Mouse (Mus musculus) liver, embryonic 14.5 days (tissue): Measurements from ENCODE around the gene Idua. TPM values are rescaled to one million over a fixed set of nuclear protein-coding genes. Genes with fewer than 3 reads are reported as not detected.

Experiments
- ATAC-seq: fragments of 200-750 bp; cut with Nextera tagmentation; 2 replicates; pipeline ENCODE4 v1.8.0; 2017; ENCODE audit warnings: moderate number of reproducible peaks, mild to moderate bottlenecking, moderate library complexity; ENCODE audit not compliant: insufficient read depth
- DNase-seq, 3 experiments: peaks; one replicate each; pipeline ENCODE4 v3.0.0-alpha.2; 2012 to 2013; ENCODE audit warnings: low read depth in 3 of 3, low spot score in 3 of 3
- H3K27ac ChIP-seq: fragments of 300-500 bp; sonication (generic); 2 replicates; pipeline ENCODE4 v1.5.1; 2014; ENCODE audit warnings: moderate library complexity, mild to moderate bottlenecking, control low read depth, inconsistent platforms
- H3K27me3 ChIP-seq: fragments of 300-500 bp; sonication (generic); 2 replicates; pipeline ENCODE4 v1.6.1; 2014; ENCODE audit warnings: mild to moderate bottlenecking, low read length, moderate library complexity; ENCODE audit not compliant: control insufficient read depth, insufficient read depth
- H3K36me3 ChIP-seq: fragments of 300-500 bp; sonication (generic); replicated peaks from 2 replicates; pipeline ENCODE4 v1.6.1; 2014; ENCODE audit warnings: low read depth; ENCODE audit not compliant: control insufficient read depth, insufficient read depth
- H3K4me1 ChIP-seq, 2 experiments: fragments of 200-500 bp in 1 of 2; fragments of 300-500 bp in 1 of 2; sonication (generic) in 1 of 2; replicated peaks; 2 replicates each; pipeline ENCODE4 v1.6.1; 2012 to 2014; ENCODE audit warnings: antibody characterized with exemption in 1 of 2, inconsistent platforms in 1 of 2, low read length in 1 of 2; ENCODE audit not compliant: control insufficient read depth in 2 of 2, insufficient read depth in 2 of 2
- H3K4me2 ChIP-seq: fragments of 300-500 bp; sonication (generic); 2 replicates; pipeline ENCODE4 v1.6.1; 2014; ENCODE audit warnings: low read depth, mild to moderate bottlenecking, control low read depth, moderate library complexity
- H3K4me3 ChIP-seq, 2 experiments: fragments of 200-500 bp in 1 of 2; fragments of 300-500 bp in 1 of 2; sonication (generic) in 1 of 2; 2 replicates each; pipeline ENCODE4 v1.5.1; 2012 to 2014; ENCODE audit warnings: low read depth in 2 of 2, low read length in 2 of 2, mild to moderate bottlenecking in 2 of 2, control low read depth in 1 of 2, inconsistent platforms in 1 of 2, moderate library complexity in 1 of 2; ENCODE audit not compliant: insufficient read depth in 1 of 2
- H3K9ac ChIP-seq: fragments of 300-500 bp; sonication (generic); replicated peaks from 2 replicates; pipeline ENCODE4 v1.6.1; 2014; ENCODE audit warnings: mild to moderate bottlenecking, control low read depth, moderate library complexity
- H3K9me3 ChIP-seq: fragments of 300-500 bp; sonication (generic); 2 replicates; pipeline ENCODE4 v1.6.1; 2016; ENCODE audit warnings: low read length, mixed read lengths; ENCODE audit not compliant: control insufficient read depth
- CTCF ChIP-seq: IDR thresholded peaks from 2 replicates; pipeline ENCODE4 v1.5.1; 2016; ENCODE audit warnings: antibody characterized with exemption, low read depth, control low read depth
- EP300 ChIP-seq: IDR thresholded peaks from 2 replicates; pipeline ENCODE4 v1.6.1; 2016; ENCODE audit warnings: antibody characterized with exemption, low read depth
- WGBS: fragments of 180-500 bp; shearing (Covaris S2); extraction: QIAGEN DNeasy Blood & Tissue Kit; methylation state at CpG from one replicate; pipeline ENCODE4 v1.1.7; 2014; ENCODE audit not compliant: insufficient replicate concordance; 5-methylcytosine and 5-hydroxymethylcytosine counted together
- polyA plus RNA-seq, 2 experiments: library from polyadenylated mRNA; depleted of rRNA in 1 of 2; stranded (reverse) in 1 of 2; unstranded in 1 of 2; fragments of >200 nt; fragmentation: Nextera tagmentation in 1 of 2; extraction: Ambion mirVana in 1 of 2; gene quantifications; 2 replicates each; pipeline versions ENCODE4 v1.2.1 to v1.2.3; 2012 to 2014

The Idua gene
- polyA plus RNA-seq, 2 experiments = 2.9 to 3.1 TPM

GRCm38 (mm10) chr5:108715974-108716373 lies 55.8 kb downstream of the Idua start:
- WGBS = 44% methylated on average over 1 of the region's 1 CpGs
- H3K4me2 ChIP-seq = no peak overlapping the region
- H3K9me3 ChIP-seq = no peaks in the 10 kb centered on the region
- H3K36me3 ChIP-seq = no peaks in the 10 kb centered on the region
- no peak overlapping the region for H3K9ac ChIP-seq
- ATAC-seq = no peak
- H3K4me1 ChIP-seq = no peaks in the 10 kb centered on the region; a peak in 2 of 4 replicates
- no peak overlapping the region for H3K27ac ChIP-seq
- no peak overlapping the region for H3K4me3 ChIP-seq
- no peak for TF ChIP-seq CTCF
- no peak for TF ChIP-seq EP300
- H3K27me3 ChIP-seq = no peaks in the 10 kb centered on the region
- DNase-seq = no peak

GRCm38 (mm10) chr5:108718051-108718450 lies 57.9 kb downstream of the Idua start:
- no peak overlapping the region for H3K9ac ChIP-seq
- no peak overlapping the region for H3K4me2 ChIP-seq
- H3K4me3 ChIP-seq = no peak overlapping the region
- TF ChIP-seq EP300 (no peak), CTCF (no peak)
- H3K27me3 ChIP-seq = no peaks in the 10 kb centered on the region
- no peak for ATAC-seq
- H3K4me1 ChIP-seq = no peaks in the 10 kb centered on the region; a peak in 2 of 4 replicates
- DNase-seq = no peak
- 60% methylated on average over 4 of the region's 4 CpGs for WGBS
- no peaks in the 10 kb centered on the region for H3K36me3 ChIP-seq
- H3K27ac ChIP-seq = no peak overlapping the region
- H3K9me3 ChIP-seq = no peaks in the 10 kb centered on the region

DNA sequence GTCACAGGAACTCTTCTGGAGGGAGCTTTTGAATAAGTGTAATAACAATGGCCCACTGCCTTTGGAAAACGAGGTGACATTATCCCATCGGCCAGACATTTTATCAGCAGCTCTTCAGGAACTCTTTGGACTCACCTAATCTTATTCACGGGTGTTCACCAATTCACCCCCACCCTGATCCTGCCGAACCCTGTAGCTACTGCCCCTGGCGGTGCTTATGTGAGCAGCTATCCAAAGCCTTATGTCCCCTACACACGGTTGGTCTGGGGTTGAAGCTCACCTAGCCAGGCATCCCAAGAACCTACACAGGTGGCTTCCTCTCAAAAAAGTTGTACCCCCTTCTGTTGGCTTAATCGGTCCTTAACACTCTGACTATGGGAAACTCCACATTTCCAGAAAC lies 59.6 kb downstream of the Idua start:
- Histone ChIP-seq H3K9ac (no peak overlapping the region), H3K36me3 (no peaks in the 10 kb centered on the region), H3K4me1 (no peaks in the 10 kb centered on the region; a peak in 2 of 4 replicates), H3K27me3 (no peaks in the 10 kb centered on the region), H3K27ac (no peak overlapping the region), H3K4me2 (no peak overlapping the region), H3K4me3 (no peak overlapping the region), H3K9me3 (no peaks in the 10 kb centered on the region)
- 36% methylated on average over 7 of the region's 7 CpGs for WGBS
- peak; percentile 29; the same call in 1 of the 2 replicates for ATAC-seq
- TF ChIP-seq EP300 = no peak
- peak; percentile 46 for TF ChIP-seq CTCF
- DNase-seq = no peak

GRCm38 (mm10) chr5:108724006-108724405 lies 63.9 kb downstream of the Idua start:
- ATAC-seq (no peak), DNase-seq (no peak)
- no peaks in the 10 kb centered on the region for H3K36me3 ChIP-seq
- no peak overlapping the region for H3K4me2 ChIP-seq
- TF ChIP-seq EP300 (no peak), CTCF (no peak)
- no peaks in the 10 kb centered on the region; a peak in 2 of 4 replicates for H3K4me1 ChIP-seq
- H3K9me3 ChIP-seq = no peaks in the 10 kb centered on the region
- H3K27ac ChIP-seq = no peak overlapping the region
- 57% methylated on average over 2 of the region's 2 CpGs for WGBS
- no peak overlapping the region for H3K9ac ChIP-seq
- H3K27me3 ChIP-seq = no peaks in the 10 kb centered on the region
- no peak overlapping the region for H3K4me3 ChIP-seq

- Histone ChIP-seq H3K27ac (no peak overlapping the region), H3K9ac (no peak overlapping the region), H3K4me3 (no peak overlapping the region), H3K27me3 (no peaks in the 10 kb centered on the region), H3K9me3 (no peaks in the 10 kb centered on the region), H3K4me2 (no peak overlapping the region), H3K36me3 (no peaks in the 10 kb centered on the region), H3K4me1 (no peaks in the 10 kb centered on the region)
- no peak for TF ChIP-seq EP300
- TF ChIP-seq CTCF = peak; percentile 92
- peak; percentile 60 for ATAC-seq
- DNase-seq = peak in 1 of 3 experiments; percentile 17
- WGBS = 23% methylated on average over 5 of the region's 5 CpGs
Observed at GRCm38 (mm10) chr5:108726557-108727248, 66.6 kb downstream of the Idua start.
